Mouse (Mus musculus): ENCODE data around the gene Gpc4.

GRCm38 (mm10) chrX:52052011-52052410, 113.0 kb downstream of the Gpc4 start:
- TF ChIP-seq POLR2A (IDR thresholded peaks at IDR 0.05; ENCODE audit: extremely low read depth, insufficient read depth, low read length), result no peak
- no peak for TF ChIP-seq CTCF (IDR thresholded peaks at IDR 0.05; ENCODE audit: extremely low read depth, insufficient read depth, low read length)
